Mouse (Mus musculus): ENCODE data around the gene Csmd2. TPM values are rescaled to one million over a fixed set of nuclear protein-coding genes. Genes with fewer than 3 reads are reported as not detected.

Gene Csmd2
- total and polyA plus RNA-seq, 2 experiments from 2014 or later, result 9.1 to 48.2 TPM

DNA sequence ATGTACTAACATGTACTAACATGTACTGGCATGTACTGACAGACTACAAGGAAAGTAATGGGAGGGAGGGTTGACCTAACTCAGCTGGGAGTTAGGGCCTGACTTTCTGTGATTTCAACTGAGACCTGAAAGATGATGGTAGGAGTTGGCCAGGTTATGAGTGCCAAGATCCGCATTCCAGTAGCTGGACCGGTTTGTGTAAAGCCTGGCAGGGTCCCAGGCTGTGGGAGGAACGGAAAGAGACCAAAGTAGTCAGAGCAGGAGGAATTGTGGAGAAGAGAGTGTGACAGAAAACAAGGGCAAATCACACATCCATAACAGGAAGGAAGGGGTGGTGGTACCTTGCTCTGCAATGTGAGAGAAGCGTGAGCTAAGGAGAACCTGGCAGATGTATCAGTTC lies 588.2 kb downstream of the Csmd2 start:
- H3K4me1 ChIP-seq (ENCODE audit: insufficient read depth, low read length), result no peaks in the 10 kb centered on the region
- TF ChIP-seq CTCF (IDR thresholded peaks at IDR 0.05), result no peak
- no peak overlapping the region for H3K4me2 ChIP-seq (ENCODE audit: low read depth, low read length, poor library complexity, severe bottlenecking)
- no peaks in the 10 kb centered on the region for H3K27me3 ChIP-seq (ENCODE audit: insufficient read depth, low read length)
- H3K9me3 ChIP-seq (ENCODE audit: low read length), result no peaks in the 10 kb centered on the region
- no peak overlapping the region for H3K4me3 ChIP-seq (ENCODE audit: low read depth, low read length)
- H3K36me3 ChIP-seq (ENCODE audit: insufficient read depth, low read length), result peaks cover 6% of the 10 kb centered on the region; the same call in 1 of the 2 replicates
- ATAC-seq (ENCODE audit: low FRiP score), result no peak
- DNase-seq (ENCODE audit: low spot score), result no peak
- WGBS, result 86% methylated on average over 4 of the region's 4 CpGs
- H3K9ac ChIP-seq (replicated peaks; ENCODE audit: low read length, poor library complexity, severe bottlenecking), result no peak overlapping the region
- H3K27ac ChIP-seq (ENCODE audit: low read depth, low read length), result no peak overlapping the region

DNA sequence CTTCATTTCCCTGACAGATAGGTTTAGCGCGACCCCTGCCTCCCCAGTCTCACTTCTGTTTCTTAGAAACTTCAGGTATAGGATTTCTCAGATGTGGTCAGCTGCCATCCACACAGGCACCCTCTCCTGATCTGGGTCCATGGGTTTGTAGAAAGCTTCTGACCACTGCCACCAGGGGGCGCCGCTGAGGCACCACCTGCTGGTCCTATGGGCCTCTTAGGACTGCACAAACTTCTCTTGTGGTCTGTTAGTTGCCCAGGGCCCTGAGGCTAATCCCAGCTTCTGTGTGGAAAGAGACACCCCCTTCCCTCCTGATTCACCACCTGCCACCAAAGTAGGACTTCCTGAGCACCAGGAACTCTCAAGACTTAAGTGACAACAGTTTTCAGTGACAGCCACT lies 591.5 kb downstream of the Csmd2 start:
- 58% methylated on average over 4 of the region's 4 CpGs for WGBS
- ATAC-seq (ENCODE audit: low FRiP score), result no peak

DNA sequence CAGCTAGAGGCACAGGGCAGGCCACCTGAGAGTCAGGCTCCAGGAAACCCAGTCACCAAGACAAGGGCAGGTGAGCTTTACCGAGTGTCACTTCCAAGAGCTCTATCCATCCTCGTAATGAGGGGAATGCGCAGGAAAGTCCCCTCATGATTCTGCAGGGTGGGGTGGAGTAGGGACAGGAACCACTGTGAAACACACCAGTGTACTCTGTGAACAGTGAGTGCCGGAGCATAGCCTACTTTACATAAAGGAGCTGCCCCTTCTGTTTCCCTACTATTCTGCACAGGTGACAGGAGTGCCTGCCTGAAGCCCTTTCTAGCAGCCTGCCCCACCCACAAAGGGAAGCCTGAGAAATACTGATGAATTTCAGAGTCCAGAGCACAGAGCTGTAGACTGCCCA lies 605.6 kb downstream of the Csmd2 start:
- no peak overlapping the region for H3K4me3 ChIP-seq (ENCODE audit: low read depth, low read length)
- ATAC-seq (ENCODE audit: low FRiP score), result no peak
- H3K4me2 ChIP-seq (ENCODE audit: low read depth, low read length, poor library complexity, severe bottlenecking), result no peak overlapping the region
- no peaks in the 10 kb centered on the region for H3K27me3 ChIP-seq (ENCODE audit: insufficient read depth, low read length)
- H3K9me3 ChIP-seq (ENCODE audit: low read length), result no peaks in the 10 kb centered on the region
- TF ChIP-seq CTCF (IDR thresholded peaks at IDR 0.05), result no peak
- WGBS, result 95% methylated on average over 4 of the region's 4 CpGs
- H3K36me3 ChIP-seq (ENCODE audit: insufficient read depth, low read length), result peaks cover 31% of the 10 kb centered on the region
- no peak overlapping the region for H3K27ac ChIP-seq (ENCODE audit: low read depth, low read length)
- H3K9ac ChIP-seq (replicated peaks; ENCODE audit: low read length, poor library complexity, severe bottlenecking), result no peak overlapping the region
- H3K4me1 ChIP-seq (ENCODE audit: insufficient read depth, low read length), result no peaks in the 10 kb centered on the region
- no peak for DNase-seq (ENCODE audit: low spot score)

More for the DNA sequence above, 591.5 kb downstream of the Csmd2 start:
- H3K27me3 ChIP-seq (ENCODE audit: insufficient read depth, low read length), result no peaks in the 10 kb centered on the region
- DNase-seq (ENCODE audit: low spot score), result no peak
- TF ChIP-seq CTCF (IDR thresholded peaks at IDR 0.05), result peak; percentile 24; the same call in 1 of the 2 replicates
- H3K9ac ChIP-seq (replicated peaks; ENCODE audit: low read length, poor library complexity, severe bottlenecking), result no peak overlapping the region
- peaks cover 20% of the 10 kb centered on the region; the same call in 1 of the 2 replicates for H3K9me3 ChIP-seq (ENCODE audit: low read length)
- peaks cover 19% of the 10 kb centered on the region for H3K36me3 ChIP-seq (ENCODE audit: insufficient read depth, low read length)
- no peaks in the 10 kb centered on the region for H3K4me1 ChIP-seq (ENCODE audit: insufficient read depth, low read length)
- no peak overlapping the region for H3K27ac ChIP-seq (ENCODE audit: low read depth, low read length)
- no peak overlapping the region for H3K4me3 ChIP-seq (ENCODE audit: low read depth, low read length)
- no peak overlapping the region for H3K4me2 ChIP-seq (ENCODE audit: low read depth, low read length, poor library complexity, severe bottlenecking)

DNA sequence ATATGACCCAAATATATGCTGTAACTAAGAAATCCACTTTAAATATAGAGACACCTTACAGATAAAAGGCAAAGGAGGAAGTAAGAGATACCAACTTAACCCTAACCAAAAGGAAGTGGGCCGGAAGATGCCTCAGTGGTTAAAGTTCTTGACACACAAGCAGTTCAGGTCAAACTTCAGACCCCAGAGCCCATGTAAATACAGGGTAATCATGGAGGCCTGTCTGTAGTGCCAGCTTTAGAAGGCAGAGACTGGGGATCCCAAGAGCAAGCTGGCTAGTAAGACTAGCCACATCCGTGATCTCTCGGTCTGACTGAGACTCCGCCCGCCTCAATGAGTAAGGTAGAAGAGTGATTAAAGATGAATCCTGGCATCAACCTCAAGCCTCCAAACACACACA lies 606.4 kb downstream of the Csmd2 start:
- DNase-seq (ENCODE audit: low spot score), result no peak
- Histone ChIP-seq H3K9me3 (ENCODE audit: low read length) (no peaks in the 10 kb centered on the region), H3K4me3 (ENCODE audit: low read depth, low read length) (no peak overlapping the region), H3K4me1 (ENCODE audit: insufficient read depth, low read length) (no peaks in the 10 kb centered on the region), H3K27me3 (ENCODE audit: insufficient read depth, low read length) (no peaks in the 10 kb centered on the region), H3K36me3 (ENCODE audit: insufficient read depth, low read length) (peaks cover 24% of the 10 kb centered on the region), H3K4me2 (ENCODE audit: low read depth, low read length, poor library complexity, severe bottlenecking) (no peak overlapping the region), H3K27ac (ENCODE audit: low read depth, low read length) (no peak overlapping the region), H3K9ac (replicated peaks; ENCODE audit: low read length, poor library complexity, severe bottlenecking) (no peak overlapping the region)
- no peak for ATAC-seq (ENCODE audit: low FRiP score)
- WGBS, result 95% methylated on average over 5 of the region's 5 CpGs
- TF ChIP-seq CTCF (IDR thresholded peaks at IDR 0.05), result no peak

DNA sequence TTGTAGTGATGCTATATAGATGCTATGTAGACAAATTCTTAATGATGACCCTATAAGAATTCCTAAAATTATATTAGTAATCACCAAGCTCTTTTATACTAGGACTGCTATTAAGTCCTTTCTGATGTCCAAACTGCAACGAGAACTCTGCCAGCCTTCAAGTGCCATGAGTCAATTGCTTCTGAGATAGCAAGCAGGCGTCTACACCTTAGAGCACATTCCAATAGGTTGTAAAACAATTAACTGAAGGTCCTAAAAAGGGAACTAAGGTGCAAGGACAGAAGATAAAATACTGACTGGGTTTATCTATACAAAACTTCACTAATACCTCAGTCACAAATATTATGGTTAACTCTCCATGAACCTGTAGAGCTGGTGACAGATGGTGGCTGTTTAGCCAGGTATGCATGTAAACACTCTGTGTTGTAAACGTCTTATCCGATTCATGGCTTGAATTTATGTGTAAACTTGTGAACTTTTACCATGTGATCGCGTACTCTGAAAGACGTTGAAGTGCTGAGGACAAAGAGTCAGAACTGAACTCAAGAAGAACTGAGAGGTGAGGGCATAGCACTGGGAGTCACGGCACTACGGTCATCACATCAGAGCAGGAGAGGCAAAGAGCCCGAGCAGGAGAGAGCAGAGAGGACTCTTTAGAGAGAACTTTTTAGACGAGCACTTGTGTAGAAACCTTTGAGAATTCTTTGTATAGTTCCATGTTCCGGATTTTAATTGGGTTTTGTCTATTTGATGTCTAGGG lies 610.3 kb downstream of the Csmd2 start:
- Histone ChIP-seq H3K27ac (ENCODE audit: low read depth, low read length) (no peak overlapping the region), H3K36me3 (ENCODE audit: insufficient read depth, low read length) (peaks cover 14% of the 10 kb centered on the region), H3K4me1 (ENCODE audit: insufficient read depth, low read length) (no peaks in the 10 kb centered on the region), H3K9ac (replicated peaks; ENCODE audit: low read length, poor library complexity, severe bottlenecking) (no peak overlapping the region), H3K9me3 (ENCODE audit: low read length) (no peaks in the 10 kb centered on the region), H3K4me3 (ENCODE audit: low read depth, low read length) (no peak overlapping the region), H3K4me2 (ENCODE audit: low read depth, low read length, poor library complexity, severe bottlenecking) (no peak overlapping the region), H3K27me3 (ENCODE audit: insufficient read depth, low read length) (no peaks in the 10 kb centered on the region)
- ATAC-seq (ENCODE audit: low FRiP score), result no peak
- 92% methylated on average over 12 of the region's 12 CpGs for WGBS
- DNase-seq (ENCODE audit: low spot score), result no peak
- no peak for TF ChIP-seq CTCF (IDR thresholded peaks at IDR 0.05)

DNA sequence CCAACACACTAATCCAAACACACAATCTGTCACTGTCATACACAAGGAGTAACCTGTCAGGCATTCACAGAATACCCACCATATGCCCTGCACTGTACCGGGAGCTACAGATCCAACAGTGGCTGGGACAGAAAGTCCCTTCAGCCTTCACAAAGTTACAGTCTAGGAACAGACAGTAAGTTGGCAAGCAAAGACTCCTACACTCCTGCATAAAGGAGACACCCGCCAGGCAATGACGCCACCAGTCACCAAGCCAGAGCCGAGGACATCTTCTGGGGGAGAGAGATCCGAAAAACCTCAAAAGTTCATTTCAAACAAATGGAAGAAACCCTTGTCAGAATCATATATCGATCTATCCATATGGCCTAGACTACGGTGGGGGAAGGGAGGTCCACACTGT lies 618.9 kb downstream of the Csmd2 start:
- Histone ChIP-seq H3K36me3 (ENCODE audit: insufficient read depth, low read length) (peaks cover 25% of the 10 kb centered on the region), H3K4me2 (ENCODE audit: low read depth, low read length, poor library complexity, severe bottlenecking) (no peak overlapping the region), H3K27me3 (ENCODE audit: insufficient read depth, low read length) (no peaks in the 10 kb centered on the region), H3K9me3 (ENCODE audit: low read length) (no peaks in the 10 kb centered on the region), H3K4me3 (ENCODE audit: low read depth, low read length) (no peak overlapping the region), H3K9ac (replicated peaks; ENCODE audit: low read length, poor library complexity, severe bottlenecking) (no peak overlapping the region), H3K27ac (ENCODE audit: low read depth, low read length) (no peak overlapping the region), H3K4me1 (ENCODE audit: insufficient read depth, low read length) (peaks cover 10% of the 10 kb centered on the region; the same call in 1 of the 2 replicates)
- 94% methylated on average over 7 of the region's 7 CpGs for WGBS
- no peak for DNase-seq (ENCODE audit: low spot score)
- no peak for TF ChIP-seq CTCF (IDR thresholded peaks at IDR 0.05)
- no peak for ATAC-seq (ENCODE audit: low FRiP score)

Measured in midbrain, postnatal 0 days (tissue).